Mouse (Mus musculus) CD4-positive helper T cell, adult 2 months (primary cell): ENCODE results near the gene Pik3r2.

Experiments used
- DNase-seq: peaks from one replicate; pipeline ENCODE4 v3.0.0-alpha.2; 2012; ENCODE audit warnings: low read depth, missing footprints, low spot score

Gene Pik3r2

GRCm38 (mm10) chr8:70801156-70801555 lies 24.6 kb upstream of the Pik3r2 start:
- DNase-seq = peak; percentile 77

GRCm38 (mm10) chr8:70800648-70801047 lies 24.1 kb upstream of the Pik3r2 start:
- DNase-seq = no peak

GRCm38 (mm10) chr8:70798281-70798680 lies 21.8 kb upstream of the Pik3r2 start:
- no peak for DNase-seq

GRCm38 (mm10) chr8:70797081-70798070 lies 20.9 kb upstream of the Pik3r2 start:
- DNase-seq = peak; percentile 94

GRCm38 (mm10) chr8:70796403-70797080 lies 20.0 kb upstream of the Pik3r2 start:
- no peak for DNase-seq

GRCm38 (mm10) chr8:70795370-70795769 lies 18.9 kb upstream of the Pik3r2 start:
- no peak for DNase-seq

GRCm38 (mm10) chr8:70794215-70794614 lies 17.7 kb upstream of the Pik3r2 start:
- DNase-seq = no peak

GRCm38 (mm10) chr8:70792700-70793099 lies 16.2 kb upstream of the Pik3r2 start:
- DNase-seq = peak; percentile 92

- DNase-seq = peak; percentile 97
Measured at GRCm38 (mm10) chr8:70791975-70792691, 15.6 kb upstream of the Pik3r2 start.

- DNase-seq = peak; percentile 86
Measured at GRCm38 (mm10) chr8:70791294-70791701, 14.8 kb upstream of the Pik3r2 start.

GRCm38 (mm10) chr8:70790846-70791245 lies 14.3 kb upstream of the Pik3r2 start:
- DNase-seq = no peak

- no peak for DNase-seq
Measured at GRCm38 (mm10) chr8:70789046-70789445, 12.5 kb upstream of the Pik3r2 start.

- no peak for DNase-seq
Measured at GRCm38 (mm10) chr8:70787941-70788667, 11.6 kb upstream of the Pik3r2 start.

GRCm38 (mm10) chr8:70787051-70787445 lies 10.5 kb upstream of the Pik3r2 start:
- no peak for DNase-seq

- DNase-seq = no peak
Measured at GRCm38 (mm10) chr8:70786291-70787050, 10.0 kb upstream of the Pik3r2 start.

- no peak for DNase-seq
Measured at GRCm38 (mm10) chr8:70780093-70780492, 3.6 kb upstream of the Pik3r2 start.

- no peak for DNase-seq
Measured at GRCm38 (mm10) chr8:70775851-70776495, 540 bp downstream of the Pik3r2 start.

GRCm38 (mm10) chr8:70775227-70775626 lies 1.3 kb downstream of the Pik3r2 start:
- DNase-seq = no peak

GRCm38 (mm10) chr8:70774740-70775139 lies 1.8 kb downstream of the Pik3r2 start:
- no peak for DNase-seq

GRCm38 (mm10) chr8:70773833-70774232 lies 2.7 kb downstream of the Pik3r2 start:
- DNase-seq = no peak
